Mouse (Mus musculus) liver, adult 2 months (tissue): ENCODE data around the gene Nck2. TPM values are rescaled to one million over a fixed set of nuclear protein-coding genes. Genes with fewer than 3 reads are reported as not detected.

ENCODE experiments used
- DNase-seq: peaks from one replicate; pipeline ENCODE4 v3.0.0-alpha.2; 2011; ENCODE audit warnings: low read depth, low spot score; ENCODE audit errors: extremely low read depth
- H3K27ac ChIP-seq: fragments of 200-500 bp; replicated peaks from 2 replicates; pipeline ENCODE4 v1.5.1; 2012; ENCODE audit warnings: low read depth, mild to moderate bottlenecking, control low read depth, inconsistent platforms, low read length; ENCODE audit not compliant: insufficient read depth
- H3K27me3 ChIP-seq: fragments of 200-500 bp; 2 replicates; pipeline ENCODE4 v1.6.1; 2012; ENCODE audit warnings: mild to moderate bottlenecking, moderate library complexity, low read length, inconsistent platforms; ENCODE audit not compliant: control insufficient read depth, insufficient read depth
- H3K36me3 ChIP-seq: fragments of 200-500 bp; 2 replicates; pipeline ENCODE4 v1.6.1; 2012; ENCODE audit warnings: low read length, inconsistent platforms; ENCODE audit not compliant: control insufficient read depth, insufficient read depth
- H3K4me1 ChIP-seq: fragments of 200-500 bp; 2 replicates; pipeline ENCODE4 v1.6.1; 2011; ENCODE audit warnings: low read length; ENCODE audit not compliant: control insufficient read depth, insufficient read depth
- H3K4me3 ChIP-seq: fragments of 200-500 bp; 2 replicates; pipeline ENCODE4 v1.5.1; 2011; ENCODE audit warnings: low read depth, mild to moderate bottlenecking, control low read depth, low read length, moderate library complexity; ENCODE audit not compliant: insufficient read depth
- H3K79me2 ChIP-seq: fragments of 200-500 bp; 2 replicates; pipeline ENCODE4 v1.6.1; 2012; ENCODE audit warnings: inconsistent platforms, mild to moderate bottlenecking, low read length, moderate library complexity; ENCODE audit not compliant: control insufficient read depth, insufficient read depth
- H3K9ac ChIP-seq: fragments of 200-500 bp; 2 replicates; pipeline ENCODE4 v1.6.1; 2012; ENCODE audit warnings: low read depth, mild to moderate bottlenecking, control low read depth, inconsistent platforms, low read length
- CTCF ChIP-seq: fragments of 200-500 bp; IDR thresholded peaks from 2 replicates; pipeline ENCODE4 v1.5.1; 2011; ENCODE audit warnings: low read depth, low read length, control low read depth
- POLR2A ChIP-seq: fragments of 200-500 bp; IDR thresholded peaks from 2 replicates; pipeline ENCODE4 v1.6.1; 2011; ENCODE audit warnings: low read length, control low read depth; ENCODE audit not compliant: insufficient read depth; ENCODE audit errors: extremely low read depth
- WGBS: fragments of 180-500 bp; shearing (Covaris S2); methylation state at CpG from one replicate; pipeline ENCODE4 v1.1.7; 2018; 5-methylcytosine and 5-hydroxymethylcytosine counted together
- polyA plus RNA-seq: library from polyadenylated mRNA; depleted of rRNA; stranded (reverse); fragments of >200 nt; gene quantifications from 2 replicates; pipeline ENCODE4 v1.2.3, GENCODE M21; 2012
- total RNA-seq: library from RNA; depleted of rRNA; stranded (reverse); fragments of >200 nt; gene quantifications from 2 replicates; pipeline ENCODE4 v1.2.3, GENCODE M21; 2014

Gene Nck2
- total and polyA plus RNA-seq, 2 experiments: 2.5 to 3.0 TPM

DNA sequence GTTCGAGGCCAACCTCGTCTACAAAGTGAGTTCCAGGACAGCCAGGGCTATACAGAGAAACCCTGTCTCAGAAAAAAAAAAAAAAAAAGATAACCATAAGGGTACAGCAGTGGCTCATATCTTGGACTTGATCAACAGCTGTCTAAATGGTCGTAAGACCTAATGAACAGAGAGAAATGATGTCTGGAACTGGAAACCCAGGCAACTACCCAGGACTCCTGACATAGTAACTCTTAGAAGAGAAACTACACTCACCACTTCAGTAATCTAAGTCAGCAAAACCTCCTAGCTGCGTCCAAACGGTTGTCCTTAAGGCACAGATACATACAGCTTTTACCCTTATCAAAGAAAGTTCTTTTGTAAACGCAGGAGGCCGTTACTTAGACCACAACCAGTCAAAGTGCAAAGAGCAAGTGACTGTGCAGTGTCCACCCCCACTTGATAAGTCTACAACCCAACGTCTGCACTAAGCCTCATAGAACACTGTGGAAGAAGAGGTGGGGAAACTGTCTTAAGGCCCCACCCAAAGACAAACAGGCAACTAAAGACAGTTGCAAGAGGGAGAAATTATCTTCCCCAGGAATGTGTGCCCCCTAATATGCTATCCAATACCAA is 44.7 kb upstream of the Nck2 start:
- Histone ChIP-seq H3K79me2 (no peaks in the 10 kb centered on the region), H3K4me1 (no peaks in the 10 kb centered on the region), H3K27ac (no peak overlapping the region), H3K9ac (no peak overlapping the region), H3K27me3 (peaks cover 8% of the 10 kb centered on the region; the same call in 1 of the 2 replicates), H3K36me3 (no peaks in the 10 kb centered on the region), H3K4me3 (no peak overlapping the region)
- DNase-seq: no peak
- 60% methylated on average over 8 of the region's 8 CpGs for WGBS
- TF ChIP-seq CTCF (no peak), POLR2A (no peak)

DNA sequence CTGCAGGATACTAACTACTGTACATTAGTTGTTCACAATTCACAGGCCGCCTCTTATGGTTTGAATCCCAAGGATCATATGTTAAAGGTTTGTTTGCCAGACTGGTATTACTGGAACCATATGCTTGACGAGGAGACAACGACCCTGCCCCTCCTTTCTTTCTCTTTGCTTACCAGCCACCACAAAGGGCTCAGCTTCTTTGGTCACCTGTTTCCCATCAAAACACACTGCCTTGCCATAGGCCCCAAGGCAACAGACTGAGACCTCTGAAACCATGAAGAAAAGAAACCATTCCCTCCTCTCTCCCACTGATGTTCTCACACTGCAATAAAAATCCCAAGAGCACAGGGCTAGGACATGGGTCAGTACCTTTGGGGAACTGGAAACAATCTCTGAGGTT is 43.7 kb upstream of the Nck2 start:
- WGBS: 87% methylated on average over 3 of the region's 3 CpGs
- TF ChIP-seq POLR2A (no peak), CTCF (no peak)
- peaks cover 10% of the 10 kb centered on the region; the same call in 1 of the 2 replicates for H3K27me3 ChIP-seq

DNA sequence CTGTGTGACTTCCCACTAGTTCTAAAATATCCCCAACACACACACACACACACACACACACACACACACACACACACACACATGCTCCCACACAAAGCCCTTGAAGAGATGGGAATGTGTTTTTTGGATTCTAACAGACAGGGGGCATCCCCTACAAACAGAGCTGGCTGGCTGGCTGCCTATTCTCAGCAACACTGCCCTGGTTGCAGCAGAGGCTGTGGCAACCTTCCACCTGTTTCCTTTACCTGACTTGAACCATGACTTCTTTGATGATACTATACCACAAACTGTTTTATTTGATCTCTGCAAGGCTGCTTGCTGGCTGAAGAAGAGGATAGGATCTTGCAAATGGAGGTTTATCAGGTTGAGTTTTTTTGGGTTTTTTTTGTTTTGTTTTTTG is 41.0 kb upstream of the Nck2 start:
- no peak for TF ChIP-seq CTCF
- H3K27me3 ChIP-seq: peaks cover 5% of the 10 kb centered on the region; the same call in 1 of the 2 replicates
- H3K9ac ChIP-seq: no peak overlapping the region
- no peaks in the 10 kb centered on the region for H3K4me1 ChIP-seq
- H3K27ac ChIP-seq: no peak overlapping the region
- no peaks in the 10 kb centered on the region for H3K36me3 ChIP-seq
- no peaks in the 10 kb centered on the region for H3K79me2 ChIP-seq
- peak; percentile 9 for DNase-seq
- no peak overlapping the region for H3K4me3 ChIP-seq

More for the DNA sequence above, 43.7 kb upstream of the Nck2 start:
- no peaks in the 10 kb centered on the region for H3K79me2 ChIP-seq
- no peaks in the 10 kb centered on the region for H3K4me1 ChIP-seq
- no peak overlapping the region for H3K9ac ChIP-seq
- H3K36me3 ChIP-seq: no peaks in the 10 kb centered on the region
- DNase-seq: no peak
- H3K4me3 ChIP-seq: no peak overlapping the region
- no peak overlapping the region for H3K27ac ChIP-seq

DNA sequence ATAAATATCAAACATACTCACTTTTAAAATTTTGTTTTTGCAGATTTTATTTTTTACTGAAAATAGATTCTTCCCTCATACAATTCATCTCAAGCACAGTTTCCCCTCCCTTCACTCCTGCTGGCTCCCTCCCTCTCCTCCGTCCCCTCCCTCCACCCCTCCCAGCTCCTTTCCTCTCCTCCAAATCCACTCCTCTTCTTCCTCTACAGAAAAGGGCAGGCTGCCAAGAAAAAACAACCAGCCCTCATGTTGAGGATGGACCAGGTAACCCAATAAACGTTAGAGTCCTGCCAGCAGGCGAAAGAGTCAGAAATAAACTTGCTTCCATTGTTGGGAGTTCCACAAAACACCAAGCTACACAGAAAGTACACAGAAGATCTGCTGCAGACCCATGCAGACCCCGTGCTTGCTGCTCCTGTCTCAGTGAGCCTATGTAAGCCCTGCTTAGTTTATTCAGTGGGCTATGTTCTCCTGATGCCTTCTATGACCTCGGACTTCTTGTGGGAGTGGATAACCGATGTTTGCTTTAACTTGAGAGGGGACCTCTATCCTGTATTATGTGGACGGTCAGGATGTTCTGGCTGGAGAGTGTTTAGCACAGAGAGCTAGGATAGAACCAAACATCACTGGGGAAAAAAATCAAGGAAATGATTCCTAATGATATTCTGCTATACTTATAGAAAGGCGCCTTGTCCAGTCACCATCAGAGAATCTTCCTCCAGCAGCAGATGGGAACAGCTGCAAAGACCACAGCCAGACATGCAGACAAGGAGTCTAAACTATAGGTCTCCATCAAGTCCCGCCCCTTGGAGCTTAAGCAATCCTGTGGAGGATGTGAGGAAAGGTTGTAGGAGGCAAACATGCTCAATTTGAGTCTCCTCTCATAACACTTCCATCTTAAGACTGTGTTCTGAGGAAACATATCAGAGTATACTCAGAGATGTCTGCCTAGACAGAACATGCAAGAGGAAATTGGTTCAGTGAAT is 39.4 kb upstream of the Nck2 start:
- no peaks in the 10 kb centered on the region for H3K36me3 ChIP-seq
- no peak overlapping the region for H3K27ac ChIP-seq
- WGBS: 50% methylated on average over 9 of the region's 9 CpGs
- H3K9ac ChIP-seq: no peak overlapping the region
- H3K4me1 ChIP-seq: no peaks in the 10 kb centered on the region
- TF ChIP-seq CTCF: no peak
- no peak for TF ChIP-seq POLR2A
- H3K4me3 ChIP-seq: no peak overlapping the region
- peaks cover 5% of the 10 kb centered on the region; the same call in 1 of the 2 replicates for H3K27me3 ChIP-seq
- H3K79me2 ChIP-seq: no peaks in the 10 kb centered on the region
- no peak for DNase-seq

DNA sequence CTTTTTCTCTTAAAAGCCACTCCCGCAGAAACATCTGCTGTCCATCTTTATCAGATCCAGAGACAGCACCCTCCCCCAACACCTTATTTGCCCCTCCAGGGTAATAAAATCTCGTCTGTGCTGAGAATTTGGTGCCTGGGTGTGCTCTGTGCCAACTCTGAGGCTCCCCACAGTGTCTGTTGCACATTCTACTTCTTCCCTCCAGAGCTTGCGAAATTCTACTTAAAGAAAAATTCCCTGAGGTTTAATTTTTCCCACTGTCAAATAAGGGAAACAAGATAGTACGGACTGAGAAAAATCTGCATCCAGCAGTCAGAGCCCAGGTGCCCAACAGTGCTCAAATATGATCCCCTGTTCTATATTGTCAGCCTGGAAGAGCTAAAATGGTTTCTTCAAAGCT is 35.4 kb upstream of the Nck2 start:
- no peak overlapping the region for H3K9ac ChIP-seq
- H3K27me3 ChIP-seq: 0 out of 2 replicates have a peak, but pooled peaks cover 2% of the 10 kb centered on the region
- 74% methylated on average over 4 of the region's 4 CpGs for WGBS
- no peak for TF ChIP-seq POLR2A
- no peak for TF ChIP-seq CTCF
- H3K4me3 ChIP-seq: no peak overlapping the region
- DNase-seq: no peak
- no peak overlapping the region for H3K27ac ChIP-seq
- H3K36me3 ChIP-seq: no peaks in the 10 kb centered on the region
- H3K79me2 ChIP-seq: no peaks in the 10 kb centered on the region
- no peaks in the 10 kb centered on the region for H3K4me1 ChIP-seq
